Mouse (Mus musculus) v-Abl transformed pro-B cells (cell line): ENCODE results near the gene Trpc4ap.
"Not testable (repeated sequence)": the region's sequence is repeated elsewhere in the genome, so short reads cannot be mapped to it uniquely, and the experiment has no call there.

Experiments
- in situ Hi-C, 2 experiments: fragments of 400-800 bp; cut with MboI; formaldehyde crosslinking; loops; one replicate each; pipeline ENCODE4 v1.15.1; 2025; ENCODE audit not compliant: unreplicated experiment in 2 of 2

Gene Trpc4ap

GRCm38 (mm10) chr2:155691723-155692493 lies at the start of gene Trpc4ap:
TSS of gene Trpc4ap (minus strand) at chr2:155692384.
- in situ Hi-C loops, result no loop called here

GRCm38 (mm10) chr2:155737803-155738202 lies 45.6 kb upstream of the Trpc4ap start:
- in situ Hi-C loops, result no loop called here

GRCm38 (mm10) chr2:155736936-155737335 lies 44.8 kb upstream of the Trpc4ap start:
- in situ Hi-C loops, result no loop called here

- in situ Hi-C loops, result not testable (repeated sequence)
Observed at GRCm38 (mm10) chr2:155735766-155736165, 43.6 kb upstream of the Trpc4ap start, which contains the start of gene Gm17581. TSS of gene Gm17581 (minus strand) at chr2:155735866.

GRCm38 (mm10) chr2:155735080-155735479 lies 42.9 kb upstream of the Trpc4ap start:
- in situ Hi-C loops, result no loop called here

GRCm38 (mm10) chr2:155729158-155729645 lies 37.0 kb upstream of the Trpc4ap start, which contains the start of gene Edem2:
TSS of gene Edem2 (minus strand) at chr2:155729475.
- in situ Hi-C loops, result no loop called here

GRCm38 (mm10) chr2:155728742-155729141 lies 36.6 kb upstream of the Trpc4ap start:
- in situ Hi-C loops, result no loop called here

- in situ Hi-C loops, result no loop called here
Observed at GRCm38 (mm10) chr2:155727764-155728395, 35.7 kb upstream of the Trpc4ap start.

GRCm38 (mm10) chr2:155726302-155726701 lies 34.1 kb upstream of the Trpc4ap start:
- in situ Hi-C loops, result no loop called here

GRCm38 (mm10) chr2:155724526-155724925 lies 32.3 kb upstream of the Trpc4ap start:
- in situ Hi-C loops, result no loop called here

GRCm38 (mm10) chr2:155724036-155724435 lies 31.9 kb upstream of the Trpc4ap start:
- in situ Hi-C loops, result no loop called here

GRCm38 (mm10) chr2:155720585-155720984 lies 28.4 kb upstream of the Trpc4ap start:
- in situ Hi-C loops, result no loop called here

GRCm38 (mm10) chr2:155717082-155717990 lies 25.2 kb upstream of the Trpc4ap start:
- in situ Hi-C loops, result no loop called here

GRCm38 (mm10) chr2:155710557-155710956 lies 18.4 kb upstream of the Trpc4ap start:
- in situ Hi-C loops, result no loop called here

GRCm38 (mm10) chr2:155707251-155707650 lies 15.1 kb upstream of the Trpc4ap start:
- in situ Hi-C loops, result no loop called here

GRCm38 (mm10) chr2:155703630-155704029 lies 11.4 kb upstream of the Trpc4ap start:
- in situ Hi-C loops, result no loop called here

- in situ Hi-C loops, result no loop called here
Observed at GRCm38 (mm10) chr2:155701399-155701919, 9.3 kb upstream of the Trpc4ap start.

- in situ Hi-C loops, result not testable (repeated sequence)
Observed at GRCm38 (mm10) chr2:155698443-155698842, 6.3 kb upstream of the Trpc4ap start.

GRCm38 (mm10) chr2:155696851-155697250 lies 4.7 kb upstream of the Trpc4ap start:
- in situ Hi-C loops, result no loop called here

GRCm38 (mm10) chr2:155696091-155696558 lies 3.9 kb upstream of the Trpc4ap start:
- in situ Hi-C loops, result no loop called here
